Mouse (Mus musculus) C2C12 (cell line): ENCODE results near the gene Lamtor1. TPM values are rescaled to one million over a fixed set of nuclear protein-coding genes. Genes with fewer than 3 reads are reported as not detected.

Source experiments
- H3K27me3 ChIP-seq: one replicate; pipeline ENCODE4 v1.6.1; 2011; ENCODE audit not compliant: control insufficient read depth, insufficient read depth, insufficient read length
- H3K36me3 ChIP-seq: one replicate; pipeline ENCODE4 v1.6.1; 2011; ENCODE audit not compliant: control insufficient read depth, insufficient read depth
- H3K4me3 ChIP-seq: one replicate; pipeline ENCODE4 v1.5.1; 2011; ENCODE audit warnings: mild to moderate bottlenecking, control low read depth; ENCODE audit not compliant: poor library complexity, insufficient read depth, severe bottlenecking
- H3K79me2 ChIP-seq: one replicate; pipeline ENCODE4 v1.6.1; 2011; ENCODE audit not compliant: control insufficient read depth, insufficient read depth
- H3K79me3 ChIP-seq: one replicate; pipeline ENCODE4 v1.6.1; 2011; ENCODE audit warnings: low read depth, control low read depth
- H3ac ChIP-seq: one replicate; pipeline ENCODE3; 2011; ENCODE audit warnings: low read depth; ENCODE audit not compliant: control insufficient read depth, insufficient read length
- CEBPB ChIP-seq: IDR thresholded peaks from one replicate; pipeline ENCODE4 v1.6.1; 2011; ENCODE audit warnings: low read depth, mild to moderate bottlenecking, control low read depth, moderate library complexity
- CTCF ChIP-seq: IDR thresholded peaks from one replicate; pipeline ENCODE4 v1.5.1; 2011; ENCODE audit not compliant: control insufficient read depth, insufficient read depth, insufficient read length
- FOSL1 ChIP-seq: IDR thresholded peaks from one replicate; pipeline ENCODE4 v1.8.0; 2011; ENCODE audit warnings: mild to moderate bottlenecking, low read length; ENCODE audit not compliant: poor library complexity, insufficient read depth, severe bottlenecking
- MAX ChIP-seq: IDR thresholded peaks from one replicate; pipeline ENCODE4 v1.6.1; 2011; ENCODE audit warnings: mild to moderate bottlenecking, control low read depth
- MYOD1 ChIP-seq: IDR thresholded peaks from one replicate; pipeline ENCODE4 v1.6.1; 2011; ENCODE audit warnings: low read depth; ENCODE audit not compliant: control insufficient read depth, insufficient read length
- MYOG ChIP-seq: IDR thresholded peaks from one replicate; pipeline ENCODE4 v1.6.1; 2011; ENCODE audit not compliant: control insufficient read depth, insufficient read length; ENCODE audit errors: extremely low read depth
- USF1 ChIP-seq: IDR thresholded peaks from one replicate; pipeline ENCODE4 v1.6.1; 2011; ENCODE audit warnings: low read depth, mild to moderate bottlenecking, control low read depth, moderate library complexity
- polyA plus RNA-seq: library from polyadenylated mRNA; unstranded; fragments of >200 nt; fragmentation: generic; extraction: Trizol; gene quantifications from one replicate; pipeline ENCODE4 v1.2.1, GENCODE M21; 2012; ENCODE audit warnings: missing spikeins

Gene Lamtor1
- polyA plus RNA-seq, 1 experiment, result 200 TPM

- peaks cover 27% of the 10 kb centered on the region for H3K79me3 ChIP-seq
- no peak for TF ChIP-seq CEBPB
- no peak for TF ChIP-seq FOSL1
- TF ChIP-seq CTCF, result no peak
- no peak for TF ChIP-seq MYOD1
- TF ChIP-seq MAX, result no peak
- no peak for TF ChIP-seq USF1
- TF ChIP-seq MYOG, result no peak
- no peaks in the 10 kb centered on the region for H3K27me3 ChIP-seq
- H3K36me3 ChIP-seq, result no peaks in the 10 kb centered on the region
- peaks cover 94% of the 10 kb centered on the region for H3K79me2 ChIP-seq
- H3ac ChIP-seq, result no peak overlapping the region
- no peak overlapping the region for H3K4me3 ChIP-seq
Observed at GRCm38 (mm10) chr7:101955276-101955675, 49.6 kb downstream of the Lamtor1 start.

GRCm38 (mm10) chr7:101955862-101956261 lies 50.2 kb downstream of the Lamtor1 start:
- Histone ChIP-seq H3K27me3 (no peaks in the 10 kb centered on the region), H3K79me2 (peaks cover 94% of the 10 kb centered on the region), H3ac (no peak overlapping the region), H3K79me3 (peaks cover 32% of the 10 kb centered on the region), H3K4me3 (no peak overlapping the region), H3K36me3 (no peaks in the 10 kb centered on the region)
- no peak for TF ChIP-seq FOSL1

GRCm38 (mm10) chr7:101956481-101956880 lies 50.8 kb downstream of the Lamtor1 start:
- no peaks in the 10 kb centered on the region for H3K36me3 ChIP-seq
- H3K4me3 ChIP-seq, result no peak overlapping the region
- no peak overlapping the region for H3ac ChIP-seq
- H3K79me3 ChIP-seq, result peaks cover 35% of the 10 kb centered on the region
- no peaks in the 10 kb centered on the region for H3K27me3 ChIP-seq
- H3K79me2 ChIP-seq, result peaks cover 95% of the 10 kb centered on the region
- TF ChIP-seq MAX (no peak), MYOG (no peak), CTCF (no peak), MYOD1 (no peak), CEBPB (no peak)

GRCm38 (mm10) chr7:101956911-101957310 lies 51.2 kb downstream of the Lamtor1 start:
- no peak overlapping the region for H3K4me3 ChIP-seq
- peaks cover 93% of the 10 kb centered on the region for H3K79me2 ChIP-seq
- peaks cover 35% of the 10 kb centered on the region for H3K79me3 ChIP-seq
- no peaks in the 10 kb centered on the region for H3K36me3 ChIP-seq
- H3K27me3 ChIP-seq, result no peaks in the 10 kb centered on the region
- no peak overlapping the region for H3ac ChIP-seq
- no peak for TF ChIP-seq FOSL1
- TF ChIP-seq CEBPB, result no peak
- TF ChIP-seq MYOD1, result no peak
- TF ChIP-seq USF1, result no peak
- no peak for TF ChIP-seq CTCF
- TF ChIP-seq MYOG, result no peak
- TF ChIP-seq MAX, result no peak

- Histone ChIP-seq H3K4me3 (no peak overlapping the region), H3ac (no peak overlapping the region), H3K79me2 (peaks cover 88% of the 10 kb centered on the region), H3K79me3 (peaks cover 42% of the 10 kb centered on the region), H3K27me3 (no peaks in the 10 kb centered on the region), H3K36me3 (no peaks in the 10 kb centered on the region)
- no peak for TF ChIP-seq CTCF
- TF ChIP-seq MAX, result no peak
- TF ChIP-seq MYOG, result no peak
- no peak for TF ChIP-seq MYOD1
- no peak for TF ChIP-seq FOSL1
- TF ChIP-seq USF1, result no peak
- no peak for TF ChIP-seq CEBPB
Observed at GRCm38 (mm10) chr7:101962829-101963228, 57.1 kb downstream of the Lamtor1 start.

GRCm38 (mm10) chr7:101963621-101964020 lies 57.9 kb downstream of the Lamtor1 start:
- no peaks in the 10 kb centered on the region for H3K27me3 ChIP-seq
- no peak overlapping the region for H3ac ChIP-seq
- H3K79me2 ChIP-seq, result peaks cover 88% of the 10 kb centered on the region
- H3K79me3 ChIP-seq, result peaks cover 48% of the 10 kb centered on the region
- no peaks in the 10 kb centered on the region for H3K36me3 ChIP-seq
- no peak overlapping the region for H3K4me3 ChIP-seq
- TF ChIP-seq FOSL1 (no peak), MYOG (no peak), CTCF (no peak), MYOD1 (no peak), MAX (no peak), USF1 (no peak), CEBPB (no peak)
